Mouse (Mus musculus) brain, embryonic 14.5 days (tissue): ENCODE measurements at regions not wholly inside any gene's neighbourhood (a gene's known extent, or its start where the extent isn't known, plus 50 kb on each side); places are given as distances from the start of the nearest gene placed in this dataset.
"Not testable (repeated sequence)": the region's sequence is repeated elsewhere in the genome, so short reads cannot be mapped to it uniquely, and the experiment has no call there.

ENCODE experiments used
- DNase-seq: peaks from one replicate; pipeline ENCODE4 v3.0.0-alpha.2; 2011; ENCODE audit warnings: low read depth
- CTCF ChIP-seq: fragments of 200-500 bp; IDR thresholded peaks from 2 replicates; pipeline ENCODE4 v1.5.1; 2012; ENCODE audit warnings: inconsistent platforms, mild to moderate bottlenecking, moderate library complexity, borderline replicate concordance; ENCODE audit not compliant: insufficient read depth, insufficient read length; ENCODE audit errors: extremely low read depth
- POLR2A ChIP-seq: fragments of 200-500 bp; IDR thresholded peaks from 2 replicates; pipeline ENCODE4 v1.6.1; 2012; ENCODE audit warnings: mild to moderate bottlenecking, inconsistent platforms, borderline replicate concordance; ENCODE audit not compliant: poor library complexity, insufficient read depth, insufficient read length, severe bottlenecking; ENCODE audit errors: extremely low read depth

- DNase-seq, result peak; percentile 99
- TF ChIP-seq CTCF, result no peak
- no peak for TF ChIP-seq POLR2A
Observed at GRCm38 (mm10) chr14:60554222-60554740, 79.5 kb upstream of the Spata13 start.

- TF ChIP-seq CTCF, result no peak
- TF ChIP-seq POLR2A, result no peak
- DNase-seq, result no peak
Observed at GRCm38 (mm10) chr14:60556541-60556940, 77.3 kb upstream of the Spata13 start.

- TF ChIP-seq POLR2A (no peak), CTCF (no peak)
- DNase-seq, result no peak
Observed at GRCm38 (mm10) chr14:60557020-60557419, 76.8 kb upstream of the Spata13 start.

GRCm38 (mm10) chr14:60559376-60559775 lies 74.4 kb upstream of the Spata13 start:
- DNase-seq, result no peak
- TF ChIP-seq CTCF (no peak), POLR2A (no peak)

GRCm38 (mm10) chr14:60559826-60560529 lies 73.8 kb upstream of the Spata13 start:
- TF ChIP-seq POLR2A (no peak), CTCF (peak; percentile 34; the same call in 1 of the 2 replicates)
- DNase-seq, result peak; percentile 27

- TF ChIP-seq CTCF (no peak), POLR2A (no peak)
- DNase-seq, result no peak
Observed at GRCm38 (mm10) chr14:60576281-60576680, 57.5 kb upstream of the Spata13 start.

GRCm38 (mm10) chr14:60580131-60580530 lies 53.7 kb upstream of the Spata13 start:
- DNase-seq, result not testable (repeated sequence)
